Mouse (Mus musculus) kidney, postnatal 0 days (tissue): ENCODE results near the gene Cbx8. TPM values are rescaled to one million over a fixed set of nuclear protein-coding genes. Genes with fewer than 3 reads are reported as not detected.

Experiments used
- ATAC-seq: fragments of 200-750 bp; cut with Nextera tagmentation; replicated peaks from 2 replicates; pipeline ENCODE4 v1.8.0; 2017; ENCODE audit warnings: low read depth, moderate number of reproducible peaks, moderate TSS enrichment, moderate library complexity; ENCODE audit not compliant: low FRiP score
- DNase-seq: peaks from one replicate; pipeline ENCODE4 v3.0.0-alpha.2; 2016; ENCODE audit warnings: low spot score
- H3K27ac ChIP-seq: fragments of 300-500 bp; sonication (generic); 2 replicates; pipeline ENCODE4 v1.5.1; 2014; ENCODE audit warnings: mild to moderate bottlenecking
- H3K27me3 ChIP-seq: fragments of 300-500 bp; sonication (generic); 2 replicates; pipeline ENCODE4 v1.6.1; 2014; ENCODE audit warnings: low read length, mixed read lengths; ENCODE audit not compliant: insufficient read depth
- H3K36me3 ChIP-seq: fragments of 300-500 bp; sonication (generic); 2 replicates; pipeline ENCODE4 v1.6.1; 2014; ENCODE audit warnings: low read length, mixed read lengths; ENCODE audit not compliant: insufficient read depth
- H3K4me1 ChIP-seq: fragments of 300-500 bp; sonication (generic); replicated peaks from 2 replicates; pipeline ENCODE4 v1.6.1; 2014; ENCODE audit warnings: antibody characterized with exemption, low read length, mixed read lengths; ENCODE audit not compliant: insufficient read depth
- H3K4me2 ChIP-seq: fragments of 300-500 bp; sonication (generic); 2 replicates; pipeline ENCODE4 v1.6.1; 2014; ENCODE audit warnings: mild to moderate bottlenecking, low read length, moderate library complexity, mixed read lengths
- H3K4me3 ChIP-seq: fragments of 300-500 bp; sonication (generic); replicated peaks from 2 replicates; pipeline ENCODE4 v1.5.1; 2014; ENCODE audit warnings: low read depth, low read length
- H3K9ac ChIP-seq: fragments of 300-500 bp; sonication (generic); 2 replicates; pipeline ENCODE4 v1.6.1; 2014; ENCODE audit warnings: low read depth, low read length
- H3K9me3 ChIP-seq: fragments of 300-500 bp; sonication (generic); replicated peaks from 2 replicates; pipeline ENCODE4 v1.6.1; 2016; ENCODE audit warnings: low read length, inconsistent platforms, mixed read lengths
- CTCF ChIP-seq: IDR thresholded peaks from 2 replicates; pipeline ENCODE4 v1.5.1; 2016; ENCODE audit warnings: antibody characterized with exemption, low read depth, mild to moderate bottlenecking, moderate library complexity
- WGBS: fragments of 180-500 bp; shearing (Covaris S2); extraction: QIAGEN DNeasy Blood & Tissue Kit; methylation state at CpG from one replicate; pipeline ENCODE4 v1.1.7; 2014; 5-methylcytosine and 5-hydroxymethylcytosine counted together
- polyA plus RNA-seq: library from polyadenylated mRNA; unstranded; fragments of >200 nt; fragmentation: Nextera tagmentation; extraction: Ambion mirVana; gene quantifications from 2 replicates; pipeline ENCODE4 v1.2.1, GENCODE M21; 2015

Cbx8 gene
- polyA plus RNA-seq, 1 experiment from 2014 or later = 6.1 TPM

DNA sequence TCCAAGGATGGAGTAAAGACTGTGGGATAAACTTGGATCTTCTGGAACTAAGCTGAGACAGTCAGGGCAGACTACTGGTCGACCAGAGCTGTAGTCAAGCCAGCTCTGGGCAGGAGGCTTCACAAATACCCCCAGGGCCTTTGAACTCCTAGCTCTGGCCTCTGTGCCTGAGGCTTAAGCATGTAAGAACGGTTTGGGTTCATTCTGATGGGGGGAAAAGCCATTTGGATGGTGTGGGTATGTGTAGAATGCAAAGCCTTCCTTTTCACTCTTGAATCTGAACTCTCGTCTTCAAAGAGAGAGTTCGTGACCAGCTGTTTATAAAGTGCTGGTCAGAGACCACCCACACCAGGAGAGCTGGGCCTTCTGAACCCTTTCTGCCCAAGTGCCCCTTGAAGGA, 37.0 kb upstream of the Cbx8 start:
- Histone ChIP-seq H3K27ac (no peak overlapping the region), H3K9me3 (no peaks in the 10 kb centered on the region), H3K4me2 (no peak overlapping the region), H3K4me1 (peaks cover 30% of the 10 kb centered on the region), H3K4me3 (no peak overlapping the region), H3K9ac (no peak overlapping the region), H3K36me3 (peaks cover 19% of the 10 kb centered on the region), H3K27me3 (no peaks in the 10 kb centered on the region)
- ATAC-seq (no peak), DNase-seq (no peak)
- TF ChIP-seq CTCF = no peak
- 78% methylated on average over 4 of the region's 4 CpGs for WGBS

DNA sequence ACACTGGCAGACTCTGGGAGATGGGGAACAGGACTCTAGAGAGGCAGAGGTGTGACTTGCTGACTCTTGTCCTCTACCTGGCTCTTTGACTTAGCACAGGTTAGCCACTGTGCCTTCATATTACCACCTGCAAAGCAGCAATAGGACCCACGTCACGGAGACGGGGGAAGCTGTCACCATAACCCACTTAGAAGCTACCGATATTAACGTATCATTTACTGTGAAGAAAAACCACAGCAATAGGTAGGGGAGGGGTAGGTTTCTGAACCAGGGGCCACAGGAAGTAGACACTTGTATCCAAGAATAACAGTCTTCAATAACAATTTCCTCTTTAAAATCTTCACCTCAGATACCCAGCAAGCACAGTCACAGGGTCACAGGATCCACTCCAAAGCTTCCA, 35.0 kb upstream of the Cbx8 start:
- ATAC-seq (no peak), DNase-seq (no peak)
- H3K9me3 ChIP-seq = no peaks in the 10 kb centered on the region
- H3K4me1 ChIP-seq = peaks cover 20% of the 10 kb centered on the region
- H3K9ac ChIP-seq = no peak overlapping the region
- TF ChIP-seq CTCF = no peak
- no peaks in the 10 kb centered on the region for H3K27me3 ChIP-seq
- 88% methylated on average over 5 of the region's 5 CpGs for WGBS
- H3K4me3 ChIP-seq = no peak overlapping the region
- peaks cover 4% of the 10 kb centered on the region for H3K36me3 ChIP-seq
- H3K27ac ChIP-seq = no peak overlapping the region
- H3K4me2 ChIP-seq = no peak overlapping the region

DNA sequence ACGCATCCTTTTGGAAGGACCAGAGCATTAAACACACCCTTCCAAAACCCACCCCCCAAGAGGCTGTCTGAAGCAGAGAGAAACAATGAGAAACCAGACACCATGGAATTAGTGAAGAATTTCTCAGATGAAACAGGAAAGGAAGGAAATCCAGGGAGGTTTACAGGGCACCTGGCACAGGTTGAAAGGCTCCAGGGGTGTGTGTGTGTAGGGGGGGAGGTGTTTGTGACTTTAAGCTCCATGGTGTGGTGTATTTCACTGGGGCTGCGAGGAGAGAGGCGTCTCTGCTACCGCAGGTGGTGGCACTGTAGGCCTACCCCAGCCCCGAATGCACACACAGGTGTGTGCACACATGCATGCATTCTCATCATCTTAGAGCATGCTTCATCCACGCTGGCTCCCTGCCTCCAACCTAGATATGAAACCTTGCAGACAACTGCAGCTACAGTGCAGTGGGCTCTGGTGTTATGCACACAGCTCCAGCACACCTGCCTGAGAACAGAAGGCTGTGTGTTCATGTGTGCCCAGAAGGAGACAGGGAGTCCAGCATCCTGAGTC, 33.2 kb upstream of the Cbx8 start:
- no peak for TF ChIP-seq CTCF

DNA sequence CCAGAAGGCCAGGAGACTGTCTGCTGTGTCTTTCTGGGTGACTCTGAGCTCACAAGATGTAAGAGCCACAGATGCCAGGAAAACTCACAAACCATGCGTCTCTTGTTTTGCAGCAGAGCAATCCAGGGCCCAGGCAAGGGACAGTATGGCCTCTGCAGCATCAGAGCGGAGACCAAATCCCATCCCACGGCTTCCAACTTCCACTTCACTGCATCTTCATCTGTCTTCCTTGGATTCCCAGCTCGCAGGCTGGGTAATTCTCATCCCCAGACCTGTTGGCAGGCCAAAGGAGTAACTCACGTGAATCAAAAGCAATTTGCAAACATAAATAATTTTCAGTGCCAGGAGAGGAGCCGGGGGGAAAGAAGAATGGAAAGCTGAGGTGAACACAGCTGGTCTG, 32.2 kb upstream of the Cbx8 start:
- TF ChIP-seq CTCF = no peak
- Histone ChIP-seq H3K27ac (no peak overlapping the region), H3K27me3 (no peaks in the 10 kb centered on the region), H3K36me3 (no peaks in the 10 kb centered on the region), H3K9ac (no peak overlapping the region), H3K9me3 (no peaks in the 10 kb centered on the region), H3K4me2 (no peak overlapping the region), H3K4me3 (no peak overlapping the region), H3K4me1 (0 out of 2 replicates have a peak, but pooled peaks cover under 1% of the 10 kb centered on the region)
- DNase-seq = no peak
- WGBS = 51% methylated on average over 6 of the region's 6 CpGs
- no peak for ATAC-seq

More for the DNA sequence above, 33.2 kb upstream of the Cbx8 start:
- H3K9me3 ChIP-seq = no peaks in the 10 kb centered on the region
- H3K4me1 ChIP-seq = peaks cover 10% of the 10 kb centered on the region; the same call in 1 of the 2 replicates
- WGBS = 65% methylated on average over 6 of the region's 6 CpGs
- ATAC-seq (no peak), DNase-seq (no peak)
- H3K4me2 ChIP-seq = no peak overlapping the region
- no peak overlapping the region for H3K9ac ChIP-seq
- H3K27me3 ChIP-seq = no peaks in the 10 kb centered on the region
- H3K27ac ChIP-seq = no peak overlapping the region
- H3K4me3 ChIP-seq = no peak overlapping the region
- H3K36me3 ChIP-seq = no peaks in the 10 kb centered on the region

DNA sequence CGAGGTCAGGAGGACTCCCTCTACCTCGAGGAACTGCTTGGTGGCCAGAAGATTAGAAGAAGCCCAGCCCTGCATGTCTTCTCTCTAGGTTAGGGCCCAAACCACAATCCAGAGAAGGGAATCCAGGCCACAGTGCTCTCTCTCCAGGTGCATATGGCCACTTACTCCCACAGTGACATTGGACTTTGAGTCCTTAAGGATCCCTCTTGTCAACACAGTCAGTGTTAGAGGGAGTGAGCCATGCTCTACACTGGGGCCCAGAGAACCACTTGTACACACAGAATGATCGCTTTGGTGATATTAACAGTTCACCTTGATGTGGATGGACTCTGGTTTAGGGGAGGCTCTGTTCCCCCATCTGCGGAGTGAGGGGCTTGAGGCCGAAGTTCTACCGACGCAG, 31.5 kb upstream of the Cbx8 start:
- no peaks in the 10 kb centered on the region for H3K9me3 ChIP-seq
- DNase-seq (no peak), ATAC-seq (no peak)
- no peak overlapping the region for H3K4me2 ChIP-seq
- H3K4me3 ChIP-seq = no peak overlapping the region
- TF ChIP-seq CTCF = no peak
- no peaks in the 10 kb centered on the region for H3K27me3 ChIP-seq
- H3K9ac ChIP-seq = no peak overlapping the region
- H3K27ac ChIP-seq = no peak overlapping the region
- H3K36me3 ChIP-seq = no peaks in the 10 kb centered on the region
- no peaks in the 10 kb centered on the region for H3K4me1 ChIP-seq
- 74% methylated on average over 7 of the region's 7 CpGs for WGBS

DNA sequence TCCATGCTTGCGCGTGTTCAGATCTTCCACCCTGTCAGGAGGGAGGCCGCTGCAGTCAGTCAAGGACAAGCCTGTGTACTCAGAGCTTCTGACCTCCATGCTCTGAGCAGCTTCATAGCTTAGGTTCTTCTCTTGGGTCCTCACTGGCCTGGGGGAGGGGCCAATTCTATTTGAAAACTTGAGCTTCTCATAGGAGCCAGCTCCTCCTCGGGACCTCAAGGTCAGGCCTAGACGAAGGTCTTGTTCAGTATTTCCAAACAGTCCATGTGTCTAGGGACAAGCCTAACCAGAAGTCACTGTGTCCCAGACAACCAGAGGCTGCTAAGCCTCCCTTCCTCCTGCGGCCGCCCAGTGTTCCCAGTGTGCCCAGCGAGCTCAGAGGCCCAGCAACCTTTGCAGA, 26.1 kb upstream of the Cbx8 start:
- no peak for DNase-seq
- no peak overlapping the region for H3K9ac ChIP-seq
- H3K27me3 ChIP-seq = no peaks in the 10 kb centered on the region
- no peaks in the 10 kb centered on the region for H3K4me1 ChIP-seq
- H3K4me3 ChIP-seq = no peak overlapping the region
- TF ChIP-seq CTCF = no peak
- no peak overlapping the region for H3K27ac ChIP-seq
- 80% methylated on average over 8 of the region's 8 CpGs for WGBS
- no peak overlapping the region for H3K4me2 ChIP-seq
- H3K9me3 ChIP-seq = no peaks in the 10 kb centered on the region
- ATAC-seq = no peak
- H3K36me3 ChIP-seq = no peaks in the 10 kb centered on the region

DNA sequence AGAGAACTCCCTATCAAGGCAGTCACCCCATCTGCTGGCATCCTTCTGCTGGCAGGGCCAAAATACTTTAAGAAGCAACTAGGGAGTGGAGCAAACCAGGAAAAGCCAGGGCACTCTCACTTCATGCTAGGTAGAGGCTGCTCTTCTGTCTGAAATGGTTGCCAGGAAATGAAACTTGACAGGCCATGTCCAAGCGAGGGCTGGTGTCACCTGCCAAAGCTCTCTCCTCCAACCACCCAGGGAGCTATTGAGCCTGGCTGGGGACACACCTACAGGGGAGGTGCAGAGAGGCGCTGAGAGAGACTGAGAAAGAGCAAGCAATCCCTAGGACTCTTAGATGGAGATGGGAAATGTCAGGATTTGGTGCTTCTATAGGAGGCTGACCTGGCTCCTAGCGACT, 18.5 kb upstream of the Cbx8 start:
- no peaks in the 10 kb centered on the region for H3K36me3 ChIP-seq
- H3K9me3 ChIP-seq = no peaks in the 10 kb centered on the region
- DNase-seq = no peak
- 8% methylated on average over 3 of the region's 3 CpGs for WGBS
- no peak overlapping the region for H3K4me2 ChIP-seq
- H3K27me3 ChIP-seq = peaks cover 52% of the 10 kb centered on the region
- no peak for TF ChIP-seq CTCF
- H3K27ac ChIP-seq = no peak overlapping the region
- H3K4me1 ChIP-seq = peaks cover 26% of the 10 kb centered on the region
- no peak overlapping the region for H3K4me3 ChIP-seq
- H3K9ac ChIP-seq = no peak overlapping the region
- ATAC-seq = no peak
